Mouse (Mus musculus): Measurements from ENCODE around the gene Fez1. TPM values are rescaled to one million over a fixed set of nuclear protein-coding genes. Genes with fewer than 3 reads are reported as not detected.
A peak's percentile ranks its signal among the peaks of the same experiment; 100 is the strongest.

Gene Fez1
- polyA plus RNA-seq, 1 experiment from 2014 or later, result 24.0 TPM

DNA sequence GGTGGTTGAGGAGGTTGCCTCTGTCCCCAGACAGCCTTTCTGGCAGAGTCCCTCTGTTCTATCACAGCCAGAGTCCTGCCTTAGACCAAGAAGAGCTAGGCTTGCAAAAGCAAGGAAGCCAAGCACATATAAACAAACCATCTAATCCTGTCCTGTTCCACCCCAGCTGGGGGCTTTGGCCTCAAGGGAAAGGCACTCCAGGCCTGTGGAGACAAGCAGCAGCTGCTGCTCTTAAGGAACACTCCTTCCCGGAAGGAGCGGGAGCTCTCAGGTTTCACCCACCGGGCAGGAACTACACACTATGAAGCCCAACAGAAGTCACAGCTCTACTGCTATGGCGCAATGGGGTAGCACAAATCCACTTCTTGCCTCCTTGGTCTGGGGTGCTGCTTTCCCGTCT is 95.3 kb downstream of the Fez1 start:
- Histone ChIP-seq H3K9ac (replicated peaks; ENCODE audit: low read depth, low read length) (no peak overlapping the region), H3K36me3 (ENCODE audit: control insufficient read depth, insufficient read depth, low read length) (no peaks in the 10 kb centered on the region), H3K4me2 (replicated peaks; ENCODE audit: low read depth, low read length) (no peak overlapping the region; the same call in 1 of the 2 replicates), H3K4me1 (ENCODE audit: control insufficient read depth, insufficient read depth, low read length) (0 out of 2 replicates have a peak, but pooled peaks cover 15% of the 10 kb centered on the region), H3K27ac (ENCODE audit: low read length) (peak overlapping the region; percentile 68), H3K27me3 (ENCODE audit: control insufficient read depth, insufficient read depth, low read length) (no peaks in the 10 kb centered on the region), H3K4me3 (ENCODE audit: low read depth, low read length) (no peak overlapping the region), H3K9me3 (ENCODE audit: control insufficient read depth, low read depth, low read length) (no peaks in the 10 kb centered on the region)
- ATAC-seq (ENCODE audit: insufficient number of reproducible peaks, insufficient read depth, low FRiP score, low read depth), result peak; percentile 72
- WGBS, result 20% methylated on average over 5 of the region's 5 CpGs

DNA sequence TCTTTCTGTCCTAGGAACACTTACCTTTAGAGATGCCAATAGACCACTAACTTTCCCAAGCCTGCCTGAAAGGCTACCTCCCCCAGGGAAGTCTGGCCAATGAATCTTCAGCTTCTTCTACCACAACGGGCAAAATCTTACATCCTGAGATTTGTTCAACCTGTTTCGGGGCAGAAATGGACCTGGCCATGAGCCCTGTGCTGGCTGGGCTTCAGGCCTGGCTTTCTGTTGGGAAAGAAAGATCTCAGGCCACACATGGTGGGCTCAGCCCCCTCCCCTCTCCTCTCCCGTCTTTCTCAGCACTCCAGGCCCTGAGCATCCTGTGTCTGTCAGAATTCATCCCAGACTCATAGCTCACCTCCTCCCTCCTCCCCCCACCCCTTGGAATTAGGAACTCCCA is 96.9 kb downstream of the Fez1 start:
- Histone ChIP-seq H3K36me3 (ENCODE audit: control insufficient read depth, insufficient read depth, low read length) (no peaks in the 10 kb centered on the region), H3K9me3 (ENCODE audit: control insufficient read depth, low read depth, low read length) (no peaks in the 10 kb centered on the region), H3K27me3 (ENCODE audit: control insufficient read depth, insufficient read depth, low read length) (no peaks in the 10 kb centered on the region), H3K4me2 (replicated peaks; ENCODE audit: low read depth, low read length) (no peak overlapping the region), H3K9ac (replicated peaks; ENCODE audit: low read depth, low read length) (no peak overlapping the region), H3K4me3 (ENCODE audit: low read depth, low read length) (no peak overlapping the region), H3K27ac (ENCODE audit: low read length) (no peak overlapping the region), H3K4me1 (ENCODE audit: control insufficient read depth, insufficient read depth, low read length) (0 out of 2 replicates have a peak, but pooled peaks cover 15% of the 10 kb centered on the region)
- no peak for ATAC-seq (ENCODE audit: insufficient number of reproducible peaks, insufficient read depth, low FRiP score, low read depth)
- 39% methylated on average over 3 of the region's 3 CpGs for WGBS

DNA sequence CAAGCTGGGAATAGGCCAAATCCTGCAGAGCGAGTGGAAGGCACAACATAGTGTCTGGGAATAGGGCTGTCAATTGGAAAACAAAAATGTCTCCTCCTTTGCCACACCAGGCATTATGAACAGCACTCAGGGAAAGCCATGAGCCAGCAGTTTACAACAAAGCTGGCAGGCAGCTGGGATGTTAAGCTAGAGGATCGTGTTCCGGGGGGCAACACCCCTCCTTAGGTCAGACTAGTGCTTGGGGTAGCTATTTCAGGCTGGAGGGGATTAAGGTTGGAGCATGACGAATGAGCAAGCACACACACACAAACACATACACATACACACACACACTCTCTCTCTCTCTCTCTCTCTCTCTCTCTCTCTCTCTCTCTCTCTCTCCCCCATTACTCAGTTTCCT is 97.8 kb downstream of the Fez1 start:
- no peak overlapping the region for H3K9ac ChIP-seq (replicated peaks; ENCODE audit: low read depth, low read length)
- H3K4me1 ChIP-seq (ENCODE audit: control insufficient read depth, insufficient read depth, low read length), result 0 out of 2 replicates have a peak, but pooled peaks cover 15% of the 10 kb centered on the region
- H3K27me3 ChIP-seq (ENCODE audit: control insufficient read depth, insufficient read depth, low read length), result no peaks in the 10 kb centered on the region
- no peak overlapping the region for H3K4me2 ChIP-seq (replicated peaks; ENCODE audit: low read depth, low read length)
- no peak for ATAC-seq (ENCODE audit: insufficient number of reproducible peaks, insufficient read depth, low FRiP score, low read depth)
- no peaks in the 10 kb centered on the region for H3K36me3 ChIP-seq (ENCODE audit: control insufficient read depth, insufficient read depth, low read length)
- no peaks in the 10 kb centered on the region for H3K9me3 ChIP-seq (ENCODE audit: control insufficient read depth, low read depth, low read length)
- 43% methylated on average over 4 of the region's 4 CpGs for WGBS
- H3K4me3 ChIP-seq (ENCODE audit: low read depth, low read length), result no peak overlapping the region
- H3K27ac ChIP-seq (ENCODE audit: low read length), result no peak overlapping the region

DNA sequence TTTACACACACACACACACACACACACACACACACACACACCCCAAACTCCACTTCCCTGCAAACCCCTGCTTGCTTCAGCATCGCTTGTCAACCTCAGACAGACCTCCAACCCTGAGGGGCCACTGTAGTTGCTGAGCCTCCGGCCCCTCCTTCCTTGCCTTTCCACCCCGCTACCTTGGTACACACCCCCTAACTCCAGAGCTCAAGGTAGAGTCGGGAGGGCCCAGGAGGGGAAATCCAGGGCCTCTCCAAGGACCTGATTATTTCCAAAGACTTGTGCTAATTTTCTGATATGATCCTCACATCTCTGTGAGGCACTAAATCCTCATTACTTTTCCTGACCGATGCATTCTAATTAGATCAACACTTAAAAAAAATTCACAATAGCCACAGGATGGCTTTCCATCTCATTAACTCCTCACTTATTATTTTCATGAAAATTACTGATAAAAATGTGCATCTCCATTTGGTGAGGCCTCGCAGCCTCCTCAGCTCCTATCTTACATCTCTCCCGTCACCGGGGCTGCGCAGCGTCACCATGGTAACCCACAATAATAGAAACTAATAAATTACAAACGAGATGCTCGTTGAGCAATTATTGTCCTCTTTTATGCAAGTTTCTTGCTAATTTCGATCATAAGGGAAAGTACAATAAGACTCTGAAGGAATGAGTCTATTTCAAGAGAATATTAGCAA is 100.2 kb downstream of the Fez1 start:
- no peak overlapping the region for H3K4me2 ChIP-seq (replicated peaks; ENCODE audit: low read depth, low read length)
- H3K9ac ChIP-seq (replicated peaks; ENCODE audit: low read depth, low read length), result no peak overlapping the region
- no peaks in the 10 kb centered on the region for H3K27me3 ChIP-seq (ENCODE audit: control insufficient read depth, insufficient read depth, low read length)
- 0 out of 2 replicates have a peak, but pooled peaks cover 14% of the 10 kb centered on the region for H3K4me1 ChIP-seq (ENCODE audit: control insufficient read depth, insufficient read depth, low read length)
- no peak overlapping the region for H3K27ac ChIP-seq (ENCODE audit: low read length)
- H3K36me3 ChIP-seq (ENCODE audit: control insufficient read depth, insufficient read depth, low read length), result no peaks in the 10 kb centered on the region
- WGBS, result 75% methylated on average over 13 of the region's 13 CpGs
- no peak overlapping the region for H3K4me3 ChIP-seq (ENCODE audit: low read depth, low read length)
- ATAC-seq (ENCODE audit: insufficient number of reproducible peaks, insufficient read depth, low FRiP score, low read depth), result no peak
- no peaks in the 10 kb centered on the region for H3K9me3 ChIP-seq (ENCODE audit: control insufficient read depth, low read depth, low read length)

DNA sequence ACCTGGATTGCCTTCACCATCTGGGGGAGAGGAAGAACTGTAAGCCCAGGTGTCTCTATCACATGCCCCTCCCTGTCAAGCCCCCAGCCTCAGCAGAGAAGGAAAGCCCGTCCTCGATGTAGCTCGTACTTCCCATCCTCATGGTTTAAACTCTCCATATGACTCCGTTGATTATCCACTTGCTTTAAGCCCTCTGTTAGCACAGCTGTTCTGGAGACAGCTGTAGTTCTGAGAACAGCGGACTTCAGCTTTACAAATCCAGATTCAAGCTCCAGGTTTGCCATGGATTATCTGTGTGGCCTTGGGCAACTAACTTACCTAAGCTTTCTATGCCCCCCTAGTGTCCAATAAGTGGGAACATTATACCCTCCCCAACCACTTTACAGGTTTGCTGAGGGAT is 102.1 kb downstream of the Fez1 start:
- Histone ChIP-seq H3K27ac (ENCODE audit: low read length) (no peak overlapping the region), H3K36me3 (ENCODE audit: control insufficient read depth, insufficient read depth, low read length) (no peaks in the 10 kb centered on the region), H3K4me1 (ENCODE audit: control insufficient read depth, insufficient read depth, low read length) (0 out of 2 replicates have a peak, but pooled peaks cover 8% of the 10 kb centered on the region), H3K4me3 (ENCODE audit: low read depth, low read length) (no peak overlapping the region), H3K4me2 (replicated peaks; ENCODE audit: low read depth, low read length) (no peak overlapping the region), H3K9me3 (ENCODE audit: control insufficient read depth, low read depth, low read length) (no peaks in the 10 kb centered on the region), H3K27me3 (ENCODE audit: control insufficient read depth, insufficient read depth, low read length) (no peaks in the 10 kb centered on the region), H3K9ac (replicated peaks; ENCODE audit: low read depth, low read length) (no peak overlapping the region)
- ATAC-seq (ENCODE audit: insufficient number of reproducible peaks, insufficient read depth, low FRiP score, low read depth), result no peak
- WGBS, result 79% methylated on average over 5 of the region's 5 CpGs

Other genes starting within 250 kb of the Fez1 start
- not detected in 2 replicates for gene Gm17689, start 239.2 kb upstream of the Fez1 start, polyA plus RNA-seq (2014; fragmentation: Nextera tagmentation; extraction: Ambion mirVana)
- gene A630095E13Rik, start 178.5 kb upstream of the Fez1 start, polyA plus RNA-seq (2014; fragmentation: Nextera tagmentation; extraction: Ambion mirVana), result not detected in 2 replicates
- not detected in 2 replicates for gene Acrv1, start 128.6 kb upstream of the Fez1 start, polyA plus RNA-seq (2014; fragmentation: Nextera tagmentation; extraction: Ambion mirVana)
- gene Chek1, start 94.8 kb upstream of the Fez1 start, polyA plus RNA-seq (2014; fragmentation: Nextera tagmentation; extraction: Ambion mirVana), result 42.0 and 42.6 TPM in 2 replicates
- gene Stt3a, start 54.2 kb upstream of the Fez1 start, polyA plus RNA-seq (2014; fragmentation: Nextera tagmentation; extraction: Ambion mirVana), result 240 and 279 TPM in 2 replicates
- 45.8 and 49.6 TPM in 2 replicates for gene Ei24, start 24.5 kb upstream of the Fez1 start, polyA plus RNA-seq (2014; fragmentation: Nextera tagmentation; extraction: Ambion mirVana)